Mouse (Mus musculus) megakaryocyte progenitor cell, adult 5-6 weeks (primary cell): ENCODE results near the gene Ggct. TPM values are rescaled to one million over a fixed set of nuclear protein-coding genes. Genes with fewer than 3 reads are reported as not detected.

Source experiments
- ATAC-seq: replicated peaks from 2 replicates; pipeline ENCODE4 v1.8.0; 2016; ENCODE audit warnings: mild to moderate bottlenecking, moderate TSS enrichment, inconsistent platforms; ENCODE audit not compliant: poor library complexity
- total RNA-seq, 2 experiments: library from RNA; stranded (forward) in 1 of 2; stranded (reverse) in 1 of 2; fragments of 157-497, 149-512 nt in 1 of 2; fragments of 200-1000 nt in 1 of 2; gene quantifications; 2 replicates each; pipeline versions ENCODE4 v1.2.3 to v1.2.4; 2015 to 2017

Ggct gene
- total RNA-seq, 2 experiments from 2014 or later, result 12.5 to 25.1 TPM

GRCm38 (mm10) chr6:54997726-54998125 lies 5.0 kb upstream of the Ggct start:
- ATAC-seq, result no peak

DNA sequence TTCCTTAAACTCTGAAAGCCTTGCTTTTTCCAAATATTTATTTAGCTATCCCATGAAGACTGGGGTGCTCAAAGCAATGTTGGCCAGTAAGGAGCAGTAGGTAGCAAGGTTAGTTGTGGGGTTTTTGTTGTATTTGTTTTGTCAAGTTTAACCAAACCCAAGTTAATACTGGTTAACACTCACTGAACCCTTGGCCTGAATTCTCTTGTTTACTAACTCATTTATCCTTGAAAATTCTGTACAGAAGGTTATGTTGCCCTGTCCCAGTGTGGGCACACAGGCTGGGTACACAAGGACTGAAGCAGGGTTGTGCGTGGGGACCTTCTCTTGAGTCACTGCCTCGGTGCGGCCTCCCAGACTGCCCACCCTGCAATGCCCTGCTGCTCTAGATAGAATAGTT lies 3.6 kb upstream of the Ggct start:
- ATAC-seq, result no peak

GRCm38 (mm10) chr6:54992141-54992540 lies 609 bp downstream of the Ggct start:
- peak; percentile 3 for ATAC-seq

GRCm38 (mm10) chr6:54991189-54991588 lies 1.6 kb downstream of the Ggct start:
- peak; percentile 45 for ATAC-seq

- ATAC-seq, result no peak
Measured at GRCm38 (mm10) chr6:54988141-54988540, 4.6 kb downstream of the Ggct start.

- no peak for ATAC-seq
Measured at GRCm38 (mm10) chr6:54984096-54984495, 8.7 kb downstream of the Ggct start.

GRCm38 (mm10) chr6:54983526-54984050 lies 9.2 kb downstream of the Ggct start:
- no peak for ATAC-seq

DNA sequence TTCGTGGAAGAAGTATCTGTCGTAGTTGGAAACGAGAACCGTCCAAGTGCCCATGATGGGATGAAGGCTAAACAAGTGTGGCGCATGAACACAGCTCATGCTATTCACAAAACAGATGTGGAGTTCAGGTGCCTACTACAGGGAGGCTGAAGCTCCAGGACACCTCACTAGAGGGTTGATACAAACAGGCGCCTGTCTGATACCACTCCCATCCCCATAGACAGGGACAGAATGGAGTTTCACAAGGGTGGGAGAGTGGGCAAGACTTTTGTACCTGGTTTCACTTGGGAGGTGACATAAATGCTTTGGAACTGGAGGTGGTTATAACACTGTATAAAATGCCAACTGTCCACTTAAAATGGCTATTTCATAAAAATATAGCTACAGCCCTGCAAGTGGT lies 13.3 kb downstream of the Ggct start:
- no peak for ATAC-seq

GRCm38 (mm10) chr6:54975616-54976015 lies 17.1 kb downstream of the Ggct start:
- no peak for ATAC-seq

- peak; percentile 61 for ATAC-seq
Measured at GRCm38 (mm10) chr6:54974501-54974900, 18.2 kb downstream of the Ggct start.

- peak; percentile 50 for ATAC-seq
Measured at GRCm38 (mm10) chr6:54972929-54973211, 19.9 kb downstream of the Ggct start.

DNA sequence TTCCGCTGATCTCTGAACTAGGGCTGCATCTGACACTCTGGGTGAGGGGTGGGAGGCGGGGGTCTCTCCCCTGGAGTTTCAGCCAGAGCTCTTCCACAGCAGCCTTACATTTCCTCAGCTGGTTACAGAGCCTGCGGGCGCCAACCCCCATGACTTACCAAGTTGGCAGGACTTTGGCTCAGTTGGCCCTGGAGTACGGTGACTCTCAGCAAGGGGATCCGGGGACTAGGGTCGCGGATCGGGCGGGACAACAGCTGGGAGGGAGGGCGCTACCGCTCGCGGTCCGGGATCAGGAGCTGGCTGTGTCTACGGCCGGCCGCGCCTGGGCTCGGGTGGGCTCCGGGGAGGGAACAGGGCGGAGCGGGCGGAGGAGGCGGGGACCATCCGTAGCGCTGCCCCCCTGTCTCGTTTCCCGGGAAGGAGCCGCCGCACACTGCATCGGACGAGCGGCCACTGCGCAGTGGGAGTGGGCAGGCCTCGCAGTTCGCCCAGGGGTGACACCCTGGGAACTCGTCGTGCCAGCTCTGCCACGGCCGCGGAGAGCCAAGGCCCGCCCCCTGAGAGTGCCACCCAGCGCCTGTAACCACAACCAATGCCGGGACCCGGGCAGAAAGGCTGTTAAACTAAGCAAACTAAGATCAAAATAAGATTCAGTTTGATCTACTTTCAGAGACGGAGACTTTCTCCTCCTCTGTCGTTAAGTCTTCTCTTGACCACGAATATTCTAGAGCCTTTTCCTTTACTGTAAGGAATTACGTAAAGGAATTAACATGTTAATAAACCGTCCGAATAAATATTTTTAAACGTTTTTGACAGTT lies 20.4 kb downstream of the Ggct start, which contains the start of gene Nod1:
Nod1 (minus strand) TSS at position 502 of the 818 bp plus-strand sequence.
- ATAC-seq, result peak; percentile 89

GRCm38 (mm10) chr6:54971731-54972110 lies 21.0 kb downstream of the Ggct start:
- ATAC-seq, result no peak

DNA sequence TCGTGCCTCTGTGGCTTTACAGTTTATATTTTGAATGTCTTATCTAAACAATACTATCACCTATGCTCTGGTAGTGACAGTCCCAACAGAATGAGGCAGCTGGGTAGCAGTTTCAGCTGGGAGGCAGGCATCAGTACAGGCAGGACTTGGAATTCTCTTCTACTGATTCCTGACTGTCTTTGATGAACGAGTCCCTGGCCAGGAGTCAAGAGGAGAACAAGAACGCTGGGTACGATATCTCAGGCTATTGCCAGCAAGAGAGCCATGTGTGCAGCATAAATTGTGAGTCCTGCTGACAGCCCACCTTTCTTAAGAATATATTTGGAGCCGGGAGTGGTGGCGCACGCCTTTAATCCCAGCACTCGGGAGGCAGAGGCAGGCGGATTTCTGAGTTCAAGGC lies 22.2 kb downstream of the Ggct start:
- ATAC-seq, result no peak

GRCm38 (mm10) chr6:54969801-54970200 lies 22.9 kb downstream of the Ggct start:
- no peak for ATAC-seq

DNA sequence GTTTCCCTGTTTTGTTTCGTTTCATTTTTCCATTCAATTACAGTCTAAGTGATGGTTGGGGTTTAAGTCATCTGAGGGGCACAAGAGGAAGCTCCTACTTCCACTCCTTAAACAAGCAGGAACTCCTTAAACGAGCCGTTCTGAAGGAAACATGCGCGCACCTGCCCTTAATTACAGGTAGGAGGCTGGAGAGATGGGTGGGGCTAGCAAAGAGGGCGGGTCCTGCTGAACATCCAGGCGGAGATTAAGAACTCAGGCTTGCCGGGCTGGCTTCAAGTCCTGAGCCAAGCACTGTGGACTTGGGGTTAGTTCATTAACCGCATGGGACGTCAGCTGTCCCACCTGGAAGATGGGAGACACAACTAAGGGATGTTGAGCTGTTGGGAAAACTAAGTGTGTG lies 25.2 kb downstream of the Ggct start:
- ATAC-seq, result no peak

GRCm38 (mm10) chr6:54965234-54965633 lies 27.5 kb downstream of the Ggct start:
- ATAC-seq, result no peak

GRCm38 (mm10) chr6:54964755-54965154 lies 28.0 kb downstream of the Ggct start:
- ATAC-seq, result no peak

DNA sequence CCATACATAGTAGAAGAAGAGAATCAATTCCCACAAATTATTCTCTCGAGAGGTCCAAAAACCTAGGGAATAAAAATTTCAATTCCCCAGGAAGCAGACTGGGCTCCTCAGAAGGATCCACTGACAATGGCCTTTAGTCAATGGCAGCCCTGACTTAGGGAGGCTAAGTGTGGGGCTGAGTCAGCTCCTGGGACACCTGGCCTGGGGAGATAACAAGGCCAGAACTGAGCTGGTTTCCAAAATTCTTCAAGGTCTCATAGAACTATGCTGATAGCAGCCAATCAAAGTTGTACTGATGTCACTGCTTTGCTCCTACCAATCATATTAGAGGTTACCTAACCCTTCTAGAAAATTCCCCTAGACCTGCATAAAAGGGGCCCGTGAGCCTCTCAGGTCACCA lies 29.2 kb downstream of the Ggct start:
- peak; percentile 58; the same call in 1 of the 2 replicates for ATAC-seq

DNA sequence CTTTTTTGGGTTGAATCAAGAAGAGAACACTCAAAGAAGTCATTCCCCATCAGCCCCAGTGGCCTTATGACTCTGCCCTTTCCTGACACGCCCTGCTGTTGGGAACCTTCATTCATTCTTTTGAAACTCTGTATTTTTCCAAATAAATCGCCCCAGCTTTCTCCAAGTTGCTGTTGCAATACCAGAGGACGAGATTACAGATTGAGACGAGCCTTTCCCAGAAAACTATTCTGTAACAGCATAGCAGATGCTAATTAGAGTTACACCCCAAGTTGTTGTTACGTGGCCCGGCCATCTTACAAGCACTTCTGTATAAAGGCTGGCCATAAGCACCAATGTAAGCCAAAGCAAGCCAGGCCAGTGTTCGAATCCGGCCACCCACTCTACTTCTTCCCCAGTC lies 35.1 kb downstream of the Ggct start:
- ATAC-seq, result no peak

DNA sequence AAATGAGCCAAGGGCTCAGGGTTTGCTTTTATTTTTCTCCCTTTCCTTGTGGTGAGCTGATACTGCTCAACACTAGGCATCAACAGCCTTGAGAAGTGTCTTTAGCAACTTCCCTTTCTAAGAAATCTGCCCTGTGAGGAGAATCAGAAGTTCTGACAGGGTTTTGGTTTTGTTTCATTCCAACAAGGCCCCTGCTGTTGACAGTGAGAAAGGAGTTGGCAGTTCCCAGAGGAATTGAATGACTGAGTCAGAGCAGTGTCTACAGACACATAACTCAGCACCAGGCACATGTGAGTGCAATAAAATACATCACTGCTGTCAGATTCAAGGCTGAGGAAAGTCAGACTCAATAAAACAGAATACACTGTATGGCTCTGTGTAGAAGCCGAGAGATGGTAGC lies 36.3 kb downstream of the Ggct start:
- peak; percentile 51 for ATAC-seq

DNA sequence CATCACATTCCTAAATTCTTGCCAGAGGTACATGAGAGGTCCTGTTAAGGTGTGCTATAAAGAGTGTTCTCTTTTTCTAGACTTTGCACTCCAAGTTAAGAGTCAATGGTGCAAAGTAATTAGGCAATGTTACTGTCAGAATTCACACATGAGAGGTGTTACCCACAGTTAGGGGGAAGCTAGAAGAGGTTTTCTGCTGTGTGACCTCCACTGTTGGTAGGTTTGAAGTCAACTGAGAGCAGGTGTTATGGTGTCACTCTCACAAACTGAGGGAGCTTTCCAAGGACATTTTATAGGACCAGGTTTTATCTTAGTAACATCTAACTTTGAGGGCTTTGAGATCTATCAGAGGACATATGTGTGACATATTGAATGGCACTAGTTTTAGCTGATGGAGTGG lies 36.8 kb downstream of the Ggct start:
- no peak for ATAC-seq
